Mouse (Mus musculus) intestine, embryonic 14.5 days (tissue): ENCODE results near the gene C1qtnf7. TPM values are rescaled to one million over a fixed set of nuclear protein-coding genes. Genes with fewer than 3 reads are reported as not detected.
A peak's percentile ranks its signal among the peaks of the same experiment; 100 is the strongest.

ENCODE experiments used
- ATAC-seq: fragments of 200-750 bp; cut with Nextera tagmentation; replicated peaks from 2 replicates; pipeline ENCODE4 v1.8.0; 2017; ENCODE audit warnings: low read depth, moderate number of reproducible peaks, moderate TSS enrichment, moderate library complexity; ENCODE audit not compliant: low FRiP score, low TSS enrichment
- DNase-seq: peaks from one replicate; pipeline ENCODE4 v3.0.0-alpha.2; 2018; ENCODE audit warnings: low spot score
- H3K27ac ChIP-seq: fragments of 300-500 bp; sonication (generic); 2 replicates; pipeline ENCODE4 v1.5.1; 2014; ENCODE audit warnings: low read depth, mild to moderate bottlenecking, control low read depth
- H3K27me3 ChIP-seq: fragments of 300-500 bp; sonication (generic); replicated peaks from 2 replicates; pipeline ENCODE4 v1.6.1; 2014; ENCODE audit warnings: low read length, control low read depth; ENCODE audit not compliant: control insufficient read depth, insufficient read depth
- H3K36me3 ChIP-seq: fragments of 300-500 bp; sonication (generic); 2 replicates; pipeline ENCODE4 v1.6.1; 2014; ENCODE audit warnings: low read length, control low read depth; ENCODE audit not compliant: control insufficient read depth, insufficient read depth
- H3K4me1 ChIP-seq: fragments of 300-500 bp; sonication (generic); replicated peaks from 2 replicates; pipeline ENCODE4 v1.6.1; 2014; ENCODE audit warnings: low read length, control low read depth, mixed read lengths; ENCODE audit not compliant: control insufficient read depth, insufficient read depth
- H3K4me2 ChIP-seq: fragments of 300-500 bp; sonication (generic); 2 replicates; pipeline ENCODE4 v1.6.1; 2014; ENCODE audit warnings: low read length
- H3K4me3 ChIP-seq: fragments of 300-500 bp; sonication (generic); 2 replicates; pipeline ENCODE4 v1.5.1; 2014; ENCODE audit warnings: low read depth, low read length, control low read depth, mixed read lengths
- H3K9ac ChIP-seq: fragments of 300-500 bp; sonication (generic); 2 replicates; pipeline ENCODE4 v1.6.1; 2014; ENCODE audit warnings: mild to moderate bottlenecking, low read length
- H3K9me3 ChIP-seq: fragments of 300-500 bp; sonication (generic); 2 replicates; pipeline ENCODE4 v1.6.1; 2016; ENCODE audit warnings: low read length, control low read depth; ENCODE audit not compliant: control insufficient read depth
- WGBS: fragments of 180-500 bp; shearing (Covaris S2); extraction: QIAGEN DNeasy Blood & Tissue Kit; methylation state at CpG from one replicate; pipeline ENCODE4 v1.1.7; 2014; 5-methylcytosine and 5-hydroxymethylcytosine counted together
- polyA plus RNA-seq: library from polyadenylated mRNA; unstranded; fragments of >200 nt; fragmentation: Nextera tagmentation; extraction: Ambion mirVana; gene quantifications from 2 replicates; pipeline ENCODE4 v1.2.1, GENCODE M21; 2014

Gene C1qtnf7
- polyA plus RNA-seq, 1 experiment from 2014 or later = 6.7 TPM

- H3K36me3 ChIP-seq = no peaks in the 10 kb centered on the region
- H3K4me1 ChIP-seq = no peaks in the 10 kb centered on the region
- 74% methylated on average over 12 of the region's 12 CpGs for WGBS
- ATAC-seq (no peak), DNase-seq (no peak)
- no peaks in the 10 kb centered on the region for H3K27me3 ChIP-seq
- H3K9ac ChIP-seq = no peak overlapping the region
- H3K4me2 ChIP-seq = no peak overlapping the region
- no peaks in the 10 kb centered on the region for H3K9me3 ChIP-seq
- no peak overlapping the region for H3K4me3 ChIP-seq
- H3K27ac ChIP-seq = no peak overlapping the region
These were observed 131.9 kb downstream of the C1qtnf7 start for GRCm38 (mm10) chr5:43647098-43647774.

DNA sequence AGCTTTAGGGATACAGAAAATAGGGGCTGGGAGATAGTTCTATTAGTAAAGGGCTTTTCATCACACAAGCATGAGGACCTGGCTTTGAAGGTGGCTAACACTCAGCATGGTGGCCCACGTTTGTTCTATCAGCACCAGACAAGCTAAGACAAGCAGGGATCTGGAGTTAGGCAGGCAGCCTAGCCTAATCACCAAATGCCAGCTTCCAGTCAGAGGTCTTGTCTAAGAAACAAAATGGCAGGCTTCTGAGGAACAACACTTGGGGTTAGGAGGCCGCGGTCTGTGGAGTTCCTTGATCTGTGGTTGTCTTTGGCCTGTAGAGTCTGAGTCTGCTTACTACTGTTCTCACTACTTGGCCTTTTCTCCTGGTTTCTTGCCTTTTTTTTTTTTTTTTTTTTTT lies 146.2 kb downstream of the C1qtnf7 start:
- H3K4me2 ChIP-seq = peak overlapping the region; percentile 71
- no peak overlapping the region for H3K9ac ChIP-seq
- no peaks in the 10 kb centered on the region for H3K36me3 ChIP-seq
- no peak for ATAC-seq
- H3K27ac ChIP-seq = peak overlapping the region; percentile 94
- no peak for DNase-seq
- H3K4me3 ChIP-seq = no peak overlapping the region
- 85% methylated on average over 3 of the region's 3 CpGs for WGBS
- H3K27me3 ChIP-seq = no peaks in the 10 kb centered on the region
- no peaks in the 10 kb centered on the region for H3K9me3 ChIP-seq
- H3K4me1 ChIP-seq = peaks cover 16% of the 10 kb centered on the region

DNA sequence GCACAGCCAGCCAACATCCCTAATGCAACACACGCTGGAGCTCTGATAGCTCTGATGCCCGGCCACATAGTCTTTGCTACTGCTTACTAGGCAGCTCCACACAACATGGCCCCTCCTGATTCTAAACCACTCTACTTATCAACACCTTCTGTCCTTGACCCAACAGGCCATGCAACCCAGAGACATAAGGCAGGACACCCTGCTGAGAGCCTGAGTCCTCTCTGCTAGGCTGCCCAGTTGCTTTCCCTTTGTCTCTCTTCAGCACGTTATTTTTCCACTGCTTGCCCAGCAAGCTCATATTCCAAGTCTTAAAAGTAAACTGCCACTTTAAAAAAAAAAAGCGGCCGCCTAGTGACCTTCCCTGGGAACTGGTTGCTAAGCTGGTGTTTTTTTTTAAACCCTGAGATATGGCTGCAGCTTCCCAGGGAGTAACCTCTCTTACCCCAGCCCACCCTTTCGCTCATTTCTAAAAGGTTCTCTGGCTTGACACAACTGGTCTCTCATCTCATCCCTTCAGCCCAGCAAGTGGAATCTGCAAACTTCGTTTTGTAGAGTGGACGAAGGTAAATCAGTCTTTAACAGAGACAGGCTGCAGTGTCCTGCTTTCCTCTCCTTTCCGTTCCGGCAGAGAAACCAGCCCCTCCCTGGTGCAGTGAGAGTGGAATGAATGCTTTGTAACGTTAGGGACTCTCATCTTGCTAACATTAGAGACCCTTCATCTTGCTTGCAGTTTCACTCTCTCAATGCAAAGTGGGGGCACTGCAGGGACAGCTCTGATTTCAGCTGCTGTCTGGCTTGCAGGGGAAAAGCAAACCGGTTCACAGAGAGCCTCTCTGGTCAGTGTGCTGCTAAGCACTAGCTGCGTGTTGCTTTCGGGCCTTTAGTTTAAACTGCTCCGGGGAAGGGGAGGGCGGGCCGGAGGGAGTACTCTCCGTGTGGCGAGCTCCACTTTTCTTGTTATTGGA lies 146.9 kb downstream of the C1qtnf7 start, which contains the start of gene Cc2d2a:
Cc2d2a (plus strand) TSS at position 350 of the 965 bp plus-strand sequence.
- no peaks in the 10 kb centered on the region for H3K9me3 ChIP-seq
- peak within 1 kb of the TSS; percentile 71 for H3K4me2 ChIP-seq
- 4% methylated on average over 19 of the region's 19 CpGs for WGBS
- peak; percentile 86 for DNase-seq
- H3K27ac ChIP-seq = peak within 1 kb of the TSS; percentile 94
- peak; percentile 67 for ATAC-seq
- H3K4me3 ChIP-seq = peak within 1 kb of the TSS; percentile 47
- H3K4me1 ChIP-seq = peaks cover 16% of the 10 kb centered on the region
- H3K9ac ChIP-seq = peak within 1 kb of the TSS; percentile 56
- H3K36me3 ChIP-seq = no peaks in the 10 kb centered on the region
- no peaks in the 10 kb centered on the region for H3K27me3 ChIP-seq

GRCm38 (mm10) chr5:43663531-43663930 lies 148.2 kb downstream of the C1qtnf7 start:
- 26% methylated on average over 6 of the region's 6 CpGs for whole genome bisulfite sequencing
- H3K4me2 ChIP-seq = peak overlapping the region; percentile 71
- H3K4me1 ChIP-seq = peaks cover 16% of the 10 kb centered on the region
- peak overlapping the region; percentile 47; the same call in 1 of the 2 replicates for H3K4me3 ChIP-seq
- no peak for ATAC-seq
- DNase-seq = no peak
- H3K27me3 ChIP-seq = no peaks in the 10 kb centered on the region
- no peaks in the 10 kb centered on the region for H3K9me3 ChIP-seq
- no peak overlapping the region for H3K27ac ChIP-seq
- H3K9ac ChIP-seq = peak overlapping the region; percentile 18; the same call in 1 of the 2 replicates
- H3K36me3 ChIP-seq = no peaks in the 10 kb centered on the region

GRCm38 (mm10) chr5:43665144-43665543 lies 149.8 kb downstream of the C1qtnf7 start:
- Histone ChIP-seq H3K4me3 (no peak overlapping the region), H3K4me2 (peak overlapping the region; percentile 7; the same call in 1 of the 2 replicates)

More at GRCm38 (mm10) chr5:43665144-43665543, 149.8 kb downstream of the C1qtnf7 start:
- H3K9ac ChIP-seq = no peak overlapping the region
- 0 out of 2 replicates have a peak, but pooled peaks cover 4% of the 10 kb centered on the region for H3K36me3 ChIP-seq
- H3K27me3 ChIP-seq = no peaks in the 10 kb centered on the region
- H3K9me3 ChIP-seq = no peaks in the 10 kb centered on the region
- no peak overlapping the region for H3K27ac ChIP-seq
- ATAC-seq = no peak
- 29% methylated on average over 5 of the region's 5 CpGs for WGBS
- peaks cover 16% of the 10 kb centered on the region for H3K4me1 ChIP-seq
- DNase-seq = no peak

Other genes starting within 250 kb of the C1qtnf7 start
- 9.8 and 11.0 TPM in 2 replicates for gene Cc2d2a, start 146.8 kb downstream of the C1qtnf7 start, polyA plus RNA-seq